Mouse (Mus musculus) E14TG2a.4 (cell line): Measurements from ENCODE around the gene Frat1.

Experiments
- CTCF ChIP-seq: conservative IDR thresholded peaks from 2 replicates; pipeline ENCODE4 v1.5.1; 2014; ENCODE audit warnings: low read length
- NANOG ChIP-seq: IDR thresholded peaks from 2 replicates; pipeline ENCODE4 v1.6.1; 2014; ENCODE audit warnings: borderline replicate concordance, low read length, mixed read lengths

DNA sequence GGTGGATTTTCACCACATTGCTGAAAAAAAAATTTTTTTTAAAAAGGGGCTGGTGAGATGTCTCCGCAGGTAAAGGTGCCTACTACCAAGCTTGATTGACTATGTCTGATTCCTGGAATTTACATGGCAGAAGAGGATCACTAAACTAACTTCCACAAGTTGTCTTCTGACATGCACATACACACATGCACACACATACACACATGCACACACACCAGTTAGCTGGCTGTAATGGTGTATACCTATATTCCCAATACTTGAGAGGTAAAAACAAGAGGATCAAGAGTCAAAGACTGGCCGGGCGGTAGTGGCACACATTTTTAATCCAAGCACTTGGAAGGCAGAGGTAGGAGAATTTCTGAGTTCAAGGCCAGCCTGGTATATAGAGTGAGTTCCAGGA is 9.9 kb downstream of the Frat1 start:
- TF ChIP-seq CTCF (no peak), NANOG (no peak)
